Mouse (Mus musculus) intestine, embryonic 15.5 days (tissue): ENCODE measurements around the gene Ssbp2. TPM values are rescaled to one million over a fixed set of nuclear protein-coding genes. Genes with fewer than 3 reads are reported as not detected.

ENCODE experiments used
- ATAC-seq: fragments of 200-750 bp; cut with Nextera tagmentation; 2 replicates; pipeline ENCODE4 v1.8.0; 2017; ENCODE audit warnings: moderate TSS enrichment, moderate library complexity
- H3K27ac ChIP-seq: fragments of 300-500 bp; sonication (generic); 2 replicates; pipeline ENCODE4 v1.5.1; 2015; ENCODE audit warnings: mild to moderate bottlenecking, inconsistent platforms
- H3K27me3 ChIP-seq: fragments of 300-500 bp; sonication (generic); replicated peaks from 2 replicates; pipeline ENCODE4 v1.6.1; 2015; ENCODE audit warnings: inconsistent platforms
- H3K36me3 ChIP-seq: fragments of 300-500 bp; sonication (generic); 2 replicates; pipeline ENCODE4 v1.6.1; 2015; ENCODE audit warnings: inconsistent platforms
- H3K4me1 ChIP-seq: fragments of 300-500 bp; sonication (generic); replicated peaks from 2 replicates; pipeline ENCODE4 v1.6.1; 2015; ENCODE audit warnings: inconsistent platforms
- H3K4me2 ChIP-seq: fragments of 300-500 bp; sonication (generic); replicated peaks from 2 replicates; pipeline ENCODE4 v1.6.1; 2015; ENCODE audit warnings: mild to moderate bottlenecking, inconsistent platforms
- H3K4me3 ChIP-seq: fragments of 300-500 bp; sonication (generic); replicated peaks from 2 replicates; pipeline ENCODE4 v1.5.1; 2015; ENCODE audit warnings: inconsistent platforms
- H3K9ac ChIP-seq: fragments of 300-500 bp; sonication (generic); 2 replicates; pipeline ENCODE4 v1.6.1; 2015; ENCODE audit warnings: inconsistent platforms
- H3K9me3 ChIP-seq: fragments of 300-500 bp; sonication (generic); 2 replicates; pipeline ENCODE4 v1.6.1; 2016; ENCODE audit warnings: inconsistent platforms
- WGBS: fragments of 180-500 bp; shearing (Covaris S2); methylation state at CpG from one replicate; pipeline ENCODE4 v1.1.7; 2015; 5-methylcytosine and 5-hydroxymethylcytosine counted together
- polyA plus RNA-seq: library from polyadenylated mRNA; unstranded; fragments of >200 nt; fragmentation: Nextera tagmentation; extraction: Ambion mirVana; gene quantifications from 2 replicates; pipeline ENCODE4 v1.2.1, GENCODE M21; 2015

The Ssbp2 gene
- polyA plus RNA-seq, 1 experiment from 2014 or later: 79.3 TPM

DNA sequence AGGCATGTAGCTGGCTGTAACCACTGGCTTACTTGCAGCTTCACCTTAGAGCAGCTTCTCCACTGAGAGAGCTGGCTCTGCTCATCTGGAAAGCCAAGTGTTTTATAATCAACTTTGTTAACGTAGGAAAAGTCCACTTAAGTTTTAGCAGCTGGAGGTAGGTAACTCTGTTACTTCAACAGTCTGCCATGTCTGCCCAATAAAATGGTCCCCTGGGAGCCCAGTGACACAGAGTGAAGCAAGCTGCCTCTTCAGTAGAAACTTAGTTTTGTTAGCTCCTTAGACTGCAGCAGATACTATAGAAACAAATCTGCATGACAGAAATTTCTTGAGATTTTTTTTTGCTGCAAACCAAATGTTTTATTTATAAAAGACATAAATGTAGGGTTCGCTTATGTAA is 202.7 kb downstream of the Ssbp2 start:
- H3K4me3 ChIP-seq: no peak overlapping the region
- H3K27me3 ChIP-seq: no peaks in the 10 kb centered on the region
- no peak overlapping the region for H3K4me2 ChIP-seq
- no peak overlapping the region for H3K27ac ChIP-seq
- no peak for ATAC-seq
- no peaks in the 10 kb centered on the region for H3K9me3 ChIP-seq
- H3K4me1 ChIP-seq: no peaks in the 10 kb centered on the region
- WGBS: 68% methylated on average over 2 of the region's 2 CpGs
- H3K36me3 ChIP-seq: no peaks in the 10 kb centered on the region
- no peak overlapping the region for H3K9ac ChIP-seq

DNA sequence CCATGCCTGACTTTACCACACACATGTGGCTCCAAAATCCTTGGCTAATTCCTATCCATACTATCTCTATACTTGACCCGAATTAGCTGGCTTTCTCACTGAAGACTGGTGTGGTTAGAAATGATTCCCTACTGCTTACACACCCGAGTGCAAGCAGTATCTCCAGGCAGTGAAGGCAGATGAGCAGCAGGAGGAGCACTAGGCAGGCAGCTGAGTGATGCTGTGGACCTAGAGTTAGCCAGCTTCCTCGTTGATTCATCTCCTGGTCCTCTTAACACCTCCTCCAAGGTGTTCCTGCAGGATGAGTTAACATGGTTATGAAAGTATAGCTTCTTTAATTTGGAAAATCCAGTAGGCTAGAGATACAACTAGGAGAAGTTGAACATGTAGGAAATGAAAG is 213.2 kb downstream of the Ssbp2 start:
- no peak overlapping the region for H3K27ac ChIP-seq
- no peak overlapping the region for H3K4me2 ChIP-seq
- 70% methylated on average over 3 of the region's 3 CpGs for WGBS
- no peaks in the 10 kb centered on the region for H3K4me1 ChIP-seq
- no peak overlapping the region for H3K9ac ChIP-seq
- ATAC-seq: no peak
- no peaks in the 10 kb centered on the region for H3K27me3 ChIP-seq
- no peak overlapping the region for H3K4me3 ChIP-seq
- no peaks in the 10 kb centered on the region for H3K36me3 ChIP-seq
- no peaks in the 10 kb centered on the region for H3K9me3 ChIP-seq

DNA sequence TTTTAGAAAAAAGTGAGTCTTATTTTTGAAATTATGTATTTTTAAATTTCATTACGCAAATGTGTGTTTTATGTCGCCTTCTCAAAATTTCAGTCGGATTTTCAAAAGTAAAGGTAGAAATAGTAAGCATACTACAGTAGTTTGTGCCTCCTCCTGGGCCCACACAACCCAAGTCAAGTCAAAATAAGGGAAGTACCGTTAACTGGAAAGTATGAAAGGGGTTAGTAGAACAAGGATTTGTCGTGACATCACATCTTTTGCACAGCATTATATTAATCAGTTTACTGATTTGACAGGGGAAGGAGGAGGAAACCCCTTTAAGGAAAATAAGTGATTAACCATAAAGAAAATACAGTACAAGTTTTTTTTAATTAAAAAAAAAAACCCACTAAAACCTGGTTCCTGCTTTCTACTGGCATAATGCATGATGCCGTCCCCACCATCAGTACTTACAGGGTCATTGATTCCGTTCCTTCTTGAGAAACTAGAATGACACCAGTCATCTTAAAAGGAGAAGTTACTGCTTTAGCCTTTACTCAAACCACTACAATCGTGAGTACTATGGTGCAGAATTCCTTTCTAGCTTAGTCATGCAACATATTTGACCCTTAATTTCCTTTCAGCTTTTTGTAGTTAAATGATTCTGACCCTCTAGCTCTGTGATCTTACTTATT is 220.8 kb downstream of the Ssbp2 start:
- no peaks in the 10 kb centered on the region for H3K27me3 ChIP-seq
- no peaks in the 10 kb centered on the region for H3K36me3 ChIP-seq
- H3K9ac ChIP-seq: no peak overlapping the region
- no peak overlapping the region for H3K4me3 ChIP-seq
- 87% methylated on average over 8 of the region's 8 CpGs for WGBS
- no peak overlapping the region for H3K27ac ChIP-seq
- no peak for ATAC-seq
- no peak overlapping the region for H3K4me2 ChIP-seq
- no peaks in the 10 kb centered on the region for H3K4me1 ChIP-seq
- H3K9me3 ChIP-seq: no peaks in the 10 kb centered on the region

DNA sequence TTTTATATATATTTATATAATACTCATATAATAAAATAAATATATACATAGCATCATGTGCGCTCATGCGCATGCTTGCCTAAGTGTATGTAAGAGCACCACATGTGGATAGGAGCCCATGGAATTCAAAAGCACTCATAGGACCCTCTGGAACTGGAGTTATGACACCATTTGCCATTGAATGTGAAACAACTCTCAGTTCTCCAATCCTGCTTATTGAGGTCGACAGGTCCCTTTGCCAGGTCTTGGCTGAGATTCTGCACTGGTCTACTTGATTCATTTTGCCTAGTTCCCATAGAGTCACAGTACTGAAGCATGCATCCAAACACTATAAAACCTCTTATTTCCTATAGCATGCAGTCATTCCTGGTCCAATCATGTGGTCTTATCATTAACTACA is 221.4 kb downstream of the Ssbp2 start:
- WGBS: 88% methylated on average over 3 of the region's 3 CpGs

DNA sequence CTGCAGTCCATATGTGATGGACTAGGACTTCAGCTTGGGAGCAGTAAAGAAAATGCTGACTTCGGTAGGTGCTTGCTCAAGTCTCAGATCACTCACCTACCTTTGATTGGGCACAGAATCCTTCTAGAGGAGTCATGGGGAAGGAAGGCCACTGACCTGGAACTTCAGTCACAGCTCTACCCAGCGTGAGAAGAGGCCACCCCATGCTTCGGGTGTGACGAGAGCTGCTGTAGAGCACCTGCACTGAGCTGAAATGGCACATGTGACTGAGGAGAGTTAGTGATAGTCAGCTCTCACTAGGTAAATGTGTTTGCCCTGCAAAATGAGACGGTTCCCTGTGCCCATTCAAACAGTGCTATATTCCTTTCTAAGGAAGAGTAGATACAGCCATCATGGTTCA is 230.0 kb downstream of the Ssbp2 start:
- Histone ChIP-seq H3K27ac (no peak overlapping the region), H3K4me2 (no peak overlapping the region), H3K4me1 (no peaks in the 10 kb centered on the region), H3K9ac (no peak overlapping the region), H3K4me3 (no peak overlapping the region), H3K36me3 (0 out of 2 replicates have a peak, but pooled peaks cover 5% of the 10 kb centered on the region), H3K27me3 (no peaks in the 10 kb centered on the region), H3K9me3 (no peaks in the 10 kb centered on the region)
- peak; percentile 15; the same call in 1 of the 2 replicates for ATAC-seq
- whole genome bisulfite sequencing: 79% methylated on average over 5 of the region's 5 CpGs

More for the DNA sequence above, 221.4 kb downstream of the Ssbp2 start:
- ATAC-seq: no peak
- Histone ChIP-seq H3K4me3 (no peak overlapping the region), H3K27ac (no peak overlapping the region), H3K9ac (no peak overlapping the region), H3K4me2 (no peak overlapping the region), H3K27me3 (no peaks in the 10 kb centered on the region), H3K9me3 (no peaks in the 10 kb centered on the region), H3K4me1 (no peaks in the 10 kb centered on the region), H3K36me3 (no peaks in the 10 kb centered on the region)

DNA sequence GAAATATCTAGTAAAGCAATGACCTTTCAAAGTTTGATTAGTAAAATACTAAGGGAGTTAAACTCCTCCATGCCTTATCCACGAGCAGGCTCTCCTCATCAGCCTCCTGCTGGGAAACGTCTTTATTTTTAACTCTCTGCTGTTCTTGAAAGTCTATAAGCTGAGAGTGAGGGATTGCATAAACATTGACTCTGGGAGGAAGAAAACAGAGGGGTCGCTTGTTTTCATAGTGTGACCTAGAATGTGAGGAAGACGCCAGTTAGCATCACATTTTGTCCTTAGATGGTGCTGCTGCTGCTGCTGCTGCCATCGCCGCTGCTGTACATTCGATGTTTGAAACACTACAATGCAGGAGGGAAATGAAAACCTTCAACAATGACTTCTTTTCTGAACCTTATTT is 233.5 kb downstream of the Ssbp2 start:
- Histone ChIP-seq H3K9ac (no peak overlapping the region), H3K27ac (no peak overlapping the region), H3K4me2 (no peak overlapping the region), H3K4me3 (no peak overlapping the region), H3K27me3 (no peaks in the 10 kb centered on the region), H3K9me3 (no peaks in the 10 kb centered on the region), H3K36me3 (0 out of 2 replicates have a peak, but pooled peaks cover 5% of the 10 kb centered on the region), H3K4me1 (no peaks in the 10 kb centered on the region)
- WGBS: 45% methylated on average over 7 of the region's 7 CpGs
- no peak for ATAC-seq

DNA sequence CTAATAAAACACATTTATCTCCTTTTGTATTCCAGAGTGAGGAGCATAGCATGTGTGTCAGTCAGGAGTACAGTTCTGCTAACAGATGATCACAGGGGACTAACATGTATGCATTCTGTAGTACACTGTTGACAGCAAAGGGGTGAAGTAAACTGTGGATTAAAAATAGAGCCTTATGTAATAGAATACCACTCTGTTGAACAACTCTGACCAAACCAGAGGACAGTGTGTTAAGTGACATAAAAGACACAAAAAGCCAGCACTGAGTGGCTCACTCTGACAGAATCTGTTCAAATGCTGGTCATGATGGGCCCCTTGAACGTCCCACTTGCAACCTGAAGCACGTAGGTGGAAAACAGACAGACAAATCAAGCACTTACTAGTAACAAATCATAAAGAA is 235.3 kb downstream of the Ssbp2 start:
- H3K4me1 ChIP-seq: no peaks in the 10 kb centered on the region
- no peak overlapping the region for H3K27ac ChIP-seq
- no peaks in the 10 kb centered on the region for H3K27me3 ChIP-seq
- H3K4me2 ChIP-seq: no peak overlapping the region
- no peak for ATAC-seq
- H3K9ac ChIP-seq: no peak overlapping the region
- H3K9me3 ChIP-seq: no peaks in the 10 kb centered on the region
- WGBS: 85% methylated on average over 2 of the region's 2 CpGs
- 0 out of 2 replicates have a peak, but pooled peaks cover 3% of the 10 kb centered on the region for H3K36me3 ChIP-seq
- H3K4me3 ChIP-seq: no peak overlapping the region

DNA sequence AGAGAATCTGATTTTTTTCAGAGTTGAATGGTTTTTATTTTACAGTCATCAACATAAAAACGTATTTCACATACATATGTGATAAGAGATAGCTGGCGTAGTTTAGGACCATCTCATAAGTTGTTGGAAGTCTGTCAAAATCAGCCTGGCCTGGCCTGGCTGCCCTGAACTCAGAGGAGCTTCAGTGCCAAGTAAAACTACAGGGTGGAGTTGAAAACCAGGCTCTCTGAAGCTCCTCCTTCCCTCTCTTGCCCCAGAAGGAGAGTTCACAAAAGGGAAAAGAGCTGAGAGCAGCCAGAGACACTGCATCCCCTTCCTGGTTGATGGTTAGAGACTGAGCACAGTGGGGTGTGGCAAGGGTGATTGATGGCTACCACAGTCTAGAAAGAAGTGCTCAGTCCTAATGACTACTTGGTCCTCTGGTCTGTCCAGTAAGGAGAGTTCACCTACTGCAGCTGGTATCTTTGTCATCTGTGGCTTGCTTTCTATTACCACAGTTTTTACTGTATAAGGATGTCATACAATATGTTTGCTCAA is 236.1 kb downstream of the Ssbp2 start:
- Histone ChIP-seq H3K4me3 (no peak overlapping the region), H3K27me3 (no peaks in the 10 kb centered on the region), H3K9ac (no peak overlapping the region), H3K27ac (no peak overlapping the region), H3K4me2 (no peak overlapping the region), H3K4me1 (no peaks in the 10 kb centered on the region), H3K9me3 (no peaks in the 10 kb centered on the region), H3K36me3 (0 out of 2 replicates have a peak, but pooled peaks cover 3% of the 10 kb centered on the region)
- 72% methylated on average over 2 of the region's 2 CpGs for WGBS
- no peak for ATAC-seq

DNA sequence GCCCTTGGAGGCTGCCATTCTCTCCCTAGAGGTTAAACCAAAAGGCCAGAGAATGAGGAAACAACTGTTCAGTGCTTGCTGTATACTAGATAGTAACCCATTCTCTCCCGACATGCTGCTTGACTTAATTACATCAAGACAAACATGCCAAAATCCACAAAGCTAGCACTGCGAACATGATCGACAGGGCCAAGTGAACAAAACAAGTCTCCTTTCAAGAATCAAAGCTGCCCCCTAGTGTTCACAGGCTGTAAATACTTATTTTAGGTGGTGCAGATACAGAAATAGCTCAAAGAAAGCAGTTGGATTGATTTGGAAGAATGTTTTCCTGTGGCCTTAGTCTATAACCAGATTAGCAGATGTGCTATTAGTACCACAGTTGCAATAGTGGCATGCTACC is 236.9 kb downstream of the Ssbp2 start:
- H3K36me3 ChIP-seq: 0 out of 2 replicates have a peak, but pooled peaks cover 3% of the 10 kb centered on the region
- no peak overlapping the region for H3K27ac ChIP-seq
- H3K27me3 ChIP-seq: no peaks in the 10 kb centered on the region
- no peak overlapping the region for H3K4me3 ChIP-seq
- no peak overlapping the region for H3K9ac ChIP-seq
- H3K9me3 ChIP-seq: no peaks in the 10 kb centered on the region
- 42% methylated on average over 3 of the region's 3 CpGs for WGBS
- no peak for ATAC-seq
- H3K4me1 ChIP-seq: no peaks in the 10 kb centered on the region
- no peak overlapping the region for H3K4me2 ChIP-seq

DNA sequence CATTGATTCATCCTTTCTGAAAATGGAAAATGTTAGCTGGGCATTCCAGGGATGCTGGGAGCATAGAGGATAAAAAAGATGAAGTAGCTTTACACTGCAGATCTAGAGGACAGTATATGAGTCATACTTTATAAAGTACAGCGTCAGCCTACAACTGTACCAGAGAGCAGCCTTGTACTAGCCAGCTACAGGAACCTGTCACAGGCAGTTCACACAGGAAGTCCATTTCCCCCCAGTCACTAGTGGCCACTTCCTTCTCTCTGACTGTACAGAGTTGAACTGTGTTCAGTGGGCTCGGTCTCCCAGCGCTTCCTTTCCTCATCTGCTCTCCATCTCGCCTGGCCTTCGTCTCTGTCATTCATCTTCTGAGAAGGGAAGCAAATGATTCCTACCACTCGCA is 242.3 kb downstream of the Ssbp2 start:
- Histone ChIP-seq H3K27ac (no peak overlapping the region), H3K4me1 (no peaks in the 10 kb centered on the region), H3K27me3 (no peaks in the 10 kb centered on the region), H3K9me3 (no peaks in the 10 kb centered on the region), H3K4me3 (no peak overlapping the region), H3K9ac (no peak overlapping the region), H3K4me2 (no peak overlapping the region), H3K36me3 (0 out of 2 replicates have a peak, but pooled peaks cover 3% of the 10 kb centered on the region)
- 52% methylated on average over 6 of the region's 6 CpGs for WGBS
- no peak for ATAC-seq

DNA sequence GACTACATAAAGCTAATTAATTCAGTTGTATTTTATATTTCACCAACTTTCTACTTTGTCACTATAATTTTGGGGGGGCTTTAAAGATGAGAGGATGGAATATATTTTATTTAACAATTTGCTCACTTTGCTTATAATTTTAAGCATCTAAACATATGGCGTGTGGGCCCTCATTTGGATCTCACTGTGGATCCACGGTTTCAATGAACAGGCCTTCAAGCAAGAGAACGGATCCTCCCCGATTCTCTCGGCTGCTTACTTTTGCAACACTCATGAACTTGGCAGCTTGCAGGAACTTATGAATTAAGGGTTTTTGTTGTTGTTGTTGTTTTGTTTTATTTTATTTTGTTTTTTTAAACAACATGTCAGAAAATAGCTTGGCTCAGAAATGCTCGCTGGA is 259.4 kb downstream of the Ssbp2 start:
- no peak for ATAC-seq
- H3K9ac ChIP-seq: no peak overlapping the region
- no peaks in the 10 kb centered on the region for H3K9me3 ChIP-seq
- H3K36me3 ChIP-seq: no peaks in the 10 kb centered on the region
- 95% methylated on average over 6 of the region's 6 CpGs for WGBS
- H3K4me3 ChIP-seq: no peak overlapping the region
- no peaks in the 10 kb centered on the region for H3K27me3 ChIP-seq
- H3K4me1 ChIP-seq: no peaks in the 10 kb centered on the region
- H3K27ac ChIP-seq: no peak overlapping the region
- H3K4me2 ChIP-seq: no peak overlapping the region

DNA sequence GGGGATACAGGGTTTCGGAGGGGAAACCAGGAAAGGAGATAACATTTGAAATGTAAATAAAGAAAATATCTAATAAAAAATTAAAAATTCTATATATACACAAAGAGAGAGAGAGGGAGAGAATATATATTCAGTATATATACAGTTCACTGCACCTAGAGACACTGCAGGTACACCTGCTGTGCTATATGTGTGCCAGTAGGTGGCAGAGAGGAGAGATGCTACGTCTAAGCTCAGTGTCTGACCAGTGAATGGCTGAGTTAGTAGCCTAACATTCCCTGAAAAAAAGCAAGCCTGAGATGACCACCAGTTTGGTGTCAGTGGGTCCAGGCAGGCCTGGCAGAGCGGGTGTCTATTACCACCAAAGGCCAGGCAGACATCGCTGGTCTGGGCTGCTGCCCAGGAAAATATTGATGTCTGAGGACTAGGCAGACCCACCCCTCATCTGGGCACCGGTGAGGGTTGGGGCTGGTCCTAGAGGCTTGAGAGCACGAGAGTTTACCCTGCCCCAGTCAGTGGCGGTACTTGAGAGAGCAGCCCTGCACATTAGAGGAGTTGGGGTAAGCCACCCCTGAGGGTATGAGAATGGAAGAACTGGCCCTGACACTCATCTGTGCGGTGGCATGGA is 263.1 kb downstream of the Ssbp2 start:
- peak; percentile 66; the same call in 1 of the 2 replicates for ATAC-seq
- H3K4me1 ChIP-seq: no peaks in the 10 kb centered on the region
- WGBS: 68% methylated on average over 8 of the region's 8 CpGs

DNA sequence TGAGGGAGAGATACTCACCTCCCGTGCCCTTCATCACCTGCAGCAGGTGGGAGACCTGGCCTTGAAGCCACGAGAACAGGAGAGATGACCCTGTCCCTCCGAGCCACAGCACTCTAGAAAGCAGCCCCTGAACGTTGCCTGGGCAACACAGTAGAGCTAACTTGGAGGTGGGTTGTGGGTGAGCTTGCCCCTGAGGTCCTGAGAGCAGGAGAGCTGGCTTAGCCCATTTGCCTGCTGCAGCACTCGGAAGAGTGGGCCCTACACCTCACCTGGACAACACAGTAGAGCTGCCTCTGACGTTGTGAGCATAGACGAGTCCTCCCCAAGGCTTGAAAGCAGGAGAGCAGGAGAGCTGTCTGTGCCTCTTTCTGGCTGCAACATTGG is 263.6 kb downstream of the Ssbp2 start:
- Histone ChIP-seq H3K4me3 (no peak overlapping the region), H3K36me3 (no peaks in the 10 kb centered on the region), H3K27ac (no peak overlapping the region), H3K4me2 (no peak overlapping the region), H3K9ac (no peak overlapping the region), H3K27me3 (no peaks in the 10 kb centered on the region), H3K9me3 (no peaks in the 10 kb centered on the region), H3K4me1 (no peaks in the 10 kb centered on the region)
- WGBS: 77% methylated on average over 7 of the region's 7 CpGs
- no peak for ATAC-seq

More for the DNA sequence above, 263.1 kb downstream of the Ssbp2 start:
- Histone ChIP-seq H3K36me3 (no peaks in the 10 kb centered on the region), H3K27ac (no peak overlapping the region), H3K4me2 (no peak overlapping the region), H3K9ac (no peak overlapping the region), H3K9me3 (no peaks in the 10 kb centered on the region), H3K27me3 (no peaks in the 10 kb centered on the region), H3K4me3 (no peak overlapping the region)
